Mouse (Mus musculus): ENCODE results near the gene Gnas.

Gnas gene

DNA sequence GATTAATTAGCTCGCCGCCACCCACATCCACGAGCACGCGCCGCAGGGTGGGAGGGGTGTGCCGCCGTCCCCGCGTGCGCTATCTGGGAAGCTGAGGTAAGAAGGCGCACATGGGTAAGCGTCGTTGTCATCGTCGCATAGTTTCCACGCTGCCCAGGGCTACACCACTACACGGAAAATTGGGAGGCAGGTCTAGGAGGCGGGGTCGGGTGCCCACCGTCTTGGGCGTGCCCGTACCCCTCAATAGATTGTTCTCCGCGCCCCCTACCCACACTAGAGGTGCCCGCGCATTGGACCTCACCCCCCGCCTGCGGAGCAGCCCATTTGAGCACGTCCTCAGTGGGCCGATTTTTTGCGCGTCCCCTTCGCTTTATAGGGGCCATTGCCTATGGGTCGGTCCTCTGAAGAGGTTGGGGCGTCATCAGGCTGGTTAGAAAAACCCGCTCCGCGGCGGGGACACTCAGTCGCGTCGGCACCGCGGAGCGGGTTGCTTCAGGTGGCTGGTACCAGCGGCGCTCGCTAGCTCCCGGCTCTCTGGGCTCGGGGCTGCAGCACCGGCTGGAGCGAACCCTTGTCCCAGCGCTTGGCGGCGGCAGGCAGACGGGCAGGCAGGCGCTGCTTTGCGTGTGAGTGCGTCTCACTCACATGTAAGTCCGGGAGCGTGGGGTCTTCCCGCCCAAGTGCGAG is 43.3 kb downstream of the Gnas start:
- in situ Hi-C loops (cut with MboI, MseI) = loop anchor here (5.0 to 10.0 kb wide), 3 partner anchors 107 to 1305 kb away; partner anchors contain the start of genes Ctsz, Prelid3b and Rbm38

DNA sequence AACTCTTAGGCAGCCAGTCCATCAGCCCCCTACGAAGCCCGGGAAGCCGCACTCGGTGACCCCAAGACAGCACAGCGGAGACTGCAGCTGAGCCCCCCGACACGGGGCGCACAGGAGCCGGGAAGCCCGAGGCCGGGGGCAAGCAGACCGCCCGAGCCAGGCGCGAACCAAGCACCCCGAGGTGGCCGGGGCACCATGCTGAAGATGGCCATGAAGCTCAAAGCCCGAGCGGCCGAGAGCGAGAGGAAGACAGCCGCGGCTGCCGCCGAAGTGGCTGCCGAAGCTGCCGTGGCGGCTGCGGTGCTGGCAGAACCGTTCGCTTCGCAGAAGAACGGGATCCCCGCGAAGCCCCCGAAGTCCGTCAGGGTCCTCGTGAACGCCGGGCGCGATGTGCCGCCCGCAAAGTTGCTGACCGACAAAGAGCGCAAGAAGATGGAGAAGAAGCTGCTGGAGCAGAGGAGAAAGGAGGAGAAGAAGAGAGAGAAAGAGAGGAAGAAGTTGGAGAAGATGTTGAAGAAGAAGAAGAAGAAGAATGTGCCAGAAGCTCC is 44.3 kb downstream of the Gnas start:
- in situ Hi-C loops (cut with MboI, MseI) = loop anchor here (5.0 to 10.0 kb wide), 3 partner anchors 106 to 1306 kb away; partner anchors contain the start of genes Ctsz, Prelid3b and Rbm38

DNA sequence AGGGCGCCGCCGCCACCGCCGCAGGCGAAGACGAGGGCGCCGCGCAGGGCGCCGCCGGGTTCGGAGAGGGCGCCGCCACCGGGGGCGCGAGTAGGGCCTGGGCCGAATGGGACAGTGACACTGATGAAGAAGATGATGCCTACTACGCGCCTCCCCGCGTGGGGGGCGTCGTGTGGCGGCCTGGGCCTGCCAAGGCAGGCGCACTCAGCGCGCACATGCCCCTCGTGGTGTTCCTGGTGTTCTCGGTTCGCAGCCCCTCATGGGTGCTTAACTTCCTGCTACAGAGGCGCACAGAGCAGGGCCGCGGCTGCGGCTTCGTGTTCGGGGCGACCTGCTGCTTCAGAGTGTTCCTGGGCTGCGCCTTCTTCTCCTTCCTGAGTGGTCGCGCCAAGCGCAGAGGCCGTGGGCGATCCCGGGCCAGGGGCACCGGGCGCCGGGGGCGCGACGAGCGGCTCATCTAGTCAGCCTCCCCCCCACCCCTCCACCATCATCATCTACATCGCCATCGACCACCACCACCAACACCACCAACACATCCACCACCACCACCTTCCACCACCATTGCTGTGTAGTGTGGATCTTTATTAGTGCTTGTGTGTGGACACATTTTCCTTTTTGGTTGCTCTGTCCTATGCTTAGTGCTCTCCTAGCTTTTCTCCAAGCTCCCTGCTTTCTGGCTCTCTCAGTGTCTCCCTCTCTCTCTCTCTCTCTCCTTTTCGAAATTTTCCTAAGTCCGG is 45.0 kb downstream of the Gnas start:
- in situ Hi-C loops (cut with MboI, MseI) = loop anchor here (5.0 to 10.0 kb wide), 3 partner anchors 106 to 1307 kb away; partner anchors contain the start of genes Ctsz, Prelid3b and Rbm38

DNA sequence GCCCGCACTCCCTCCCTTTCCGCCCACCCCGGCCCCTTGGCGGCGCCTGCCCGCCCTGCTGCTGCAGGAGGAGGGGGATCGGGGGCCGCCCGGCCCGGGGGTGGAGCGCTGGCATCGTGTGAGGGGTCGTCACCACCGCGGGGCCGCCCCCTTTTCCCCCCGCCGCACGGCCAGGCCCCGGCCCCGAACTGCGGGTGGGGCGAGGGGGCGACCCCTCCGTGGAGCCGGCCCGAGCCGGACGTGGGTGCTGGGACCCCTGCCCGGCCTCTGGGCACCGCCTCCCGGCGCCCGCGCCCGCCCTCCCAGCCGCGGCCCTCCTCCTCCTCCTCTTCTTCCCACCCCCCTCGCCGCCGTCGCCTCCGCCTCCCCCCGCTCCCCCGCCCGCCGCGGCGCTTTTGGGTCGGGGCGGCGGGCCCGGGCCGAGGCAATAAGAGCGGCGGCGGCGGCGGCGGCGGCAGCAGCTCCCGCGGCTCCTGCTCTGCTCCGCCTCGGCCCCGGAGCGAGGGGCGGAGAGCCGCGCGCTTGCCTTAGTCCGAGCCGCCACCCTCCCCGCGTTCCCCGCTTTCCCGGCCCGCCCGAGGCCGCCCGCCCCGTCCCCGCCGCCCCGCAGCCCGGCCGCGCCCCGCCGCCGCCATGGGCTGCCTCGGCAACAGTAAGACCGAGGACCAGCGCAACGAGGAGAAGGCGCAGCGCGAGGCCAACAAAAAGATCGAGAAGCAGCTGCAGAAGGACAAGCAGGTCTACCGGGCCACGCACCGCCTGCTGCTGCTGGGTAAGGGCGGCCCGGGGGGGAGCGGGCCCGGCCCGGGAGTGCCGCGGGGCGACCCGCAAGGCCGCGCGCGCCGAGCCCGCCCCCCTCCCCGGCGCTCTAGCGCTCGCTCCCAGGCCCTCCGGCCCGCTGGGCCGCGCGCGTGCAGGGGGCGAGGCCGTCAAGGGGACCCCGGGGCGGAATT is 45.8 kb downstream of the Gnas start:
- in situ Hi-C loops (cut with MboI, MseI) = loop anchor here (5.0 to 10.0 kb wide), 3 partner anchors 105 to 1308 kb away; partner anchors contain the start of genes Ctsz, Prelid3b and Rbm38

DNA sequence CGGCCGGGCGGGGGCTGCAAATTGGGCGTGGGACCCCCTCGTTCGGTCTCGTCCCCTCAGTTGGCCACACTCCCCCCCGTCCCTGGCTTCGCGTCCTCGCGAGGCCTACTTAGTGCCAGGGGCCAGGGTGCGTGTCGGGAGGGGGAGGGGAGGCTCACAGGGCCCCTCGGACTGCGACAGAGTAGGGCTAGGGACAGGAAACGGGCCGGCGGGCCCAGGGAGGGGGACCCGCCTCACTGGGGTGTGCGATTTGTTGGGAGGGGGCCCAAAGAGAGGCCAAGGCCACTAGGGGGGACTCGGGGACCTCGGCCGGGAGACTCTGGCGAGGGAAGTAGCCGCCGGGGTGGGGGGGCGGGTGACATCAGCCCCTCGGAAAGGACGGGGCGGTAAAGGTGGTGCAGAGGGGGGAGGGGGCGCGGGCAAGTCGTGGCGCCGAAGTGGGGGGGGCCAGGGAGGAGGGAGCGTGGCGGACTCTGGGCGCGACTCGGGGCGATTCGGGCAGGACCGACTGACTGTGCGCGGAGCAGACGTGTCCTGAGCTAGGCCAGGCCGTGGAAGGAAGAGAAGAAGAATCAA is 46.6 kb downstream of the Gnas start:
- in situ Hi-C loops (cut with MboI, MseI) = no loop called here

DNA sequence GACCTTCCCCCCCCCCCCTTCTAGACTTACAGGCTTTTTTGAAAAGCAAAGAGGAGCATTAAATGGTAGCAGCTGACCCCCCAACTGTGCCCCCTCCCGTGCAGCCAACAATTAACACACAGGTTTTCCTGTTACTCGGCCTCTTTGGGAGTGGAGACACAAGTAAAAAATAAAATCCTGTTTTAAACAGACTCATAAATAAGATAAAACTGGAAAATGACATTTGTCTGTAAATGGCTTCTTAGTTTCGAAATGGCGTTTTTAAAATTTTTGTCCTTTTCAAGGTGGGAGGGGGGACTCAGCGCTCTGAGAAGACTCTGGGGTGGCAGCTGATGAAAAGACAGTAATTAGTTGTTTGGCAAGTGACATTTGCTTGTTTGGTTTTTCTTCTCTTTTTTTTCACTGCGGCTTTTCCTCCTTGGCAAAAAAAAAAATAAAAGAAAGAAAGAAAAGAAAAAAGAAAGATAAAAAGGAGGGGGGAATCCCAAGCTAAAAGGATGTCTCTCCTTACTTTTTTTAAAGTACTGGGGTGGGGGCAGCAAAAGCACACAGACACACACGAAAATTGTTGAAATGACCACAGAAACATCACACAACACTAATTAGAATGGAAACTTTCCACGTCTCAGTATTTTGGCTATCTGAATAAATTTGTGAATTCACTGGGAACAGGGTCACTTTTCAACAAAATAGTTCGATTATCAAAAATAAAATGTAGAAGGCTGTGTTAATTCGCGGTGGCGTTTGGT is 47.3 kb downstream of the Gnas start:
- in situ Hi-C loops (cut with MboI, MseI) = no loop called here

DNA sequence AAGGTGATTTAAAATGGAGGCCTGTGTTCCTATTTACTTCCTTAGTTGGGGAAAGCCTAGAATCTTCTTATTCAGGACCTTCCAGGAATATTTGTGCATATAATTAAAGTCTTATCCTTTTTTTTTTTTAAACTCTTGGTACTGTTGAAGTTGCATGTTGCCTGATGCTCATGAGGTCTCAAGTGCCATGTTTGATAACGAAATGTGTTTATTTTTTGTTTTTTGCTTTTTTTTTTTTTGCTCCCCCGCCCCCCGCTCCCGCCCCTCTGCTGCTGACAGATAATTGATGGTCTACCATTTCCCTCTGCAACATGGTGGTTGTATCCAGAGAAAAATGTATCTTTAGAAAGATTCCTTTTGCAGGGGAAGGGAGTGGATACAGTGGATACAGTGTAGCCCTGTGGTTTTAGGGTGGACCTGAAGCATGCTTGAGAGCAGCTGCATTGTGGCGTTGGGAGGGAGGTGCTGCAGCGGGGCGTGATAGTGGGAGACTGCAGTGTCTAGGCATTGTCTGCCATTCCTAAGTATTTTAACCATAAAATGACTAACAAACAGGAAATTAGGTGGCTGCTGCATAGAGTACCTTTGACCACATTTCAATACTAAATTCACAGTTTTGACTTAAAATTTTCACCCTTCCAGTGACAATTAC is 49.2 kb downstream of the Gnas start:
- in situ Hi-C loops (cut with MboI, MseI) = no loop called here

DNA sequence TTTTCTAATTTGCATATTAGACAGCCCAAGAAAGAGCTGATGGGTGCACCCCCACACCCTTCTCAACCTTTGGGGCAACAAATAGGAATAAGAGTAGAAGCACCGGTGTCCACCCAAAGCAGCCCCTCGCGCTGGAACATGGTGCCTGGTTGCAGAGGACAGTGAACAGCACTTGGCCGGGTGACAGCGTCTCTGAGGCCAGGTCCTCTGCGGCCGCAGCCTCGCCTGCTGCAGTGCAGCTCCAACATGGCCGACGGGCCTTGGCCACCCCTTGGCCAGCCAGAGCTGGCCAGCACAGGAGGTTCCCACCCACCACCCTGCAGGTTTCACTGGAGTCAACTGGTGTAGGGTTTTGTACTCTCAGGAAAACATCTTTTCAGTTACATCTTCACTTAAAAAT is 50.3 kb downstream of the Gnas start:
- in situ Hi-C loops (cut with MboI, MseI) = no loop called here

DNA sequence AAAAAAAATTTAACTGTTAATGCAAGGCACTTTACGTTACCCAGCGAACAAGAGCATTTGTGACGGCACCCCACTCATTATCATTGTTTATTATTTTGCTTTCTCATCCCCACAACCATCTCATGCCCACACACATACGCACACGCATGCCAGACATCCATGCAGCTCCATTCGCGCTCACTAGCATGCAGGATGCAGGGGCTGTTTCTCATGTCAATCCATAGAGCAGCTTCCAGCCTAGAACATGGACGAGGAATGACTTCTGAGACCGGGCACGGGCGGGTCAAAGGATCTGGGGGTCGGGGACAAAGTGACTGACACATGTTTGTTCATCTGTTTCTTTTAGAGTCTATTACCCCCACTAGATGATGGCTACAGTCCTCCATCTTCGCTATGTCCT is 53.2 kb downstream of the Gnas start:
- in situ Hi-C loops (cut with MboI, MseI) = loop anchor here (5.0 kb wide), 1 partner anchor 80 kb away; the partner anchor contains the start of gene Nelfcd

DNA sequence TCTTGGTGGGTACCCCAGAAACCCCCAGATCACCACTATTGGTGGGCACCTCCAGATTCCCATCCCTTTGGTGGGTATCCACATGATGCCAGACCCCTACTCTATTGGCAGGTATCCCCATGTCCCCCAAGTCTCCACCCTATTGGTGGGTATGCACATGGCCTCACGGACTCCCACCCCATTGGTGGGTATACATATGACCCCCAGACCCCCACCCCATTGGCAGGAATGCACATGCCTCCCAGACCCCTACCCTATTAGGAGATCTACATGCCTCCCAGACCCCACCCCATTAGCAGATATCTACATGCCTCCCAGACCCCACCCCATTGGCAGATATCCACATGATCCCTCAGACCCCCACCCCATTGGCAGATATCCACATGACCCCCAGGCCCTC is 55.6 kb downstream of the Gnas start:
- in situ Hi-C loops (cut with MboI, MseI) = loop anchor here (5.0 kb wide), 1 partner anchor 78 kb away; the partner anchor contains the start of gene Nelfcd

DNA sequence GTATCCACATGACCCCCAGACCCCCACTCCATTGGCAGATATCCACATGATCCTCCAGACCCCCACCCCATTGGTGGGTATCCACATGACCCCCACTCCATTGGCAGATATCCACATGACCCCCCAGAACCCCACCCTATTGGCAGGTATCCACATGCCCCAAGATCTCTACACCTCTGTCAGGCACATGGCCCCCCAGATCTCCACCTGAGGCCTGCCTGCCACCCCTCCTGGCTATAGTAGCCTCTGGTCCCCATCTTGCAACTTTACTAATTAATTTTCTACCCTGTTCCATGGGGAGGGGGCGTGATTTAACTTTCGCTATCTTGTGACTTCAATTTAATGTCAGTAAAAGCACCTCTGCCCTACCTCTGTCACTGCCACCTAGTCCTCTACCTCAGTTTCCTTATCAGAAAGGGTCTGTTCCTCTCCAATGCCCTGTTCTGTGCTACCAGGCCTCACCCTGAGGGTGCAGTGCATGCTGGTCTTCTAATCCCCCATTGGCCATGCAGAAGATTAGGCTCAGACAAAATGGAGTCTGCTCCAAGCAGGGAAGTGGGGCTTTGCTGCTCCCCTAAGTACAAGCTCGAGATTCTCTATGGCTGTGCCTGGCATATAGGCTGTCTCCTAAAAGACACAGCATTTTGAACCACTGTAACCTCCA is 56.2 kb downstream of the Gnas start:
- in situ Hi-C loops (cut with MboI, MseI) = no loop called here

DNA sequence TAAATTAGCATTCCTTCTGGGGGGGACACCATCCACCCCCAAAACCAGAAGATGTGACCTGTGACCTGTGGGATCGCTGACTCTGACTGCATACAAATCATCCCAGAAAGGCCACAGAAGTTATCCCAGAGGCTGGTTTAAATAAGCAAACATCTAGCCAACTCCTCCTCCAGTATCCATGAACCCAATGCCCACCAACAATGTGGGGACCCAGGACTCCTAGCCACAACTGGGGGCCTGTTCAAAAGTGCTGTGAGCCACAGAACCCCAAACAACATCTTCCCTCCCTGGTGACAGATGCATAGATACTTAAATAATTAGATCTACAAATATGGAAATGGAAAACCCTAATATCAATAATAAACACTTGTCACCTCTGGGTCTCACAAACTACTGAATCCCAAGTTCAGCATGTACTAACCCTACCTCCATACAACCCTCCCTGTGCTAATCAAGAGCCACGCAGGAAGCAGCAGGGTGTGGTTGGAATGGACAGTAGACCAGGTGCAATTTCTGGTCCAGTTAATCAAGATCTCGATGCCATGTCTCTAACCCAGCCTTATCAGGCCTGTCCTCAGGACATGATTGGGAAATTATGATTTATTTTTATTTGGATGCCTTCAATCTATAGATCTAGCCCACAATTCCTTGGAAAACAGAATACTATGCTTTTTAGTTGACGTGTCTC is 56.9 kb downstream of the Gnas start:
- in situ Hi-C loops (cut with MboI, MseI) = no loop called here

DNA sequence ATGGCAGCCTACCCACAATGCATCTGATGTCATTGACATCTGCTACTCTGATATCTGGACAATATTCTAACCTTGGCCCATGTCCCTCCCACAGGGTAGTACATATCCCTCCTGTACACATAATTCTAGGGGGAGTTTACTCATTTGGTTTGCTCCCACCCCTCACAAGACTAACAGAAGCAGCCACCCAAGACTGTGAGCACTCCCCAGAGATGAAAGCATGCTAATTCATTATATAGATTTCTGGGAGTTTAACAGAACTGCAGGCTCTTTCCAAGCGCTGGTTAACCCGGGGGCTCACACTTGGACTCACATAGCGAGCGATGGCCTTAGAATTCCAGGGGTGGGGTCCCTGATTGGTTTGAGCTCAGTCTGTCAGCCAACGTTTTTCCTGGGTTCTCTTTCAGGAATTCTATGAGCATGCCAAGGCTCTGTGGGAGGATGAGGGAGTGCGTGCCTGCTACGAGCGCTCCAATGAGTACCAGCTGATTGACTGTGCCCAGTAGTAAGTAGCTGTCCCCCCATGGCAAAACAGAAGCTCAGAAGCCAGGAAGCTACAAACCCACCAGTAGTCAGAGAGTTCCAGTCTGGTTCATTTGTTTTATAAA is 58.8 kb downstream of the Gnas start:
- in situ Hi-C loops (cut with MboI, MseI) = no loop called here

DNA sequence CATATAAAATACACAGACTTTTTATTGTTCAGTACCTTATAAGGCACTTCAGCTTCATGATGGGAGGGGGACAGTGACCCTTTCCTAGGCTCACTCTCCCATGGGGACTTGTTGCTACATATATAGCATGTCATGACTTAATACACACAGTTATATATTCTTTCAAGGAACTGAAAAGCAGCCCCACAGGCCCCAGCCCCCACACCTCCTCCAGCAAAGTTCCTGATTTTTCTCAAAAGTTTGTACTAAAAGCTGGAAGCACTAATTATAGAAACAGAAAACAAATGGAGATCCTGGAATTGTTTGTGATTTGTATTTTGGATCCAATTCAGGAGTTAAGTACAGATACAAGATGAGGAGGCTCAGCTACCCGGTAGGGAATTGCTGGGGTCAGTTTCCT is 59.4 kb downstream of the Gnas start:
- in situ Hi-C loops (cut with MboI, MseI) = no loop called here

DNA sequence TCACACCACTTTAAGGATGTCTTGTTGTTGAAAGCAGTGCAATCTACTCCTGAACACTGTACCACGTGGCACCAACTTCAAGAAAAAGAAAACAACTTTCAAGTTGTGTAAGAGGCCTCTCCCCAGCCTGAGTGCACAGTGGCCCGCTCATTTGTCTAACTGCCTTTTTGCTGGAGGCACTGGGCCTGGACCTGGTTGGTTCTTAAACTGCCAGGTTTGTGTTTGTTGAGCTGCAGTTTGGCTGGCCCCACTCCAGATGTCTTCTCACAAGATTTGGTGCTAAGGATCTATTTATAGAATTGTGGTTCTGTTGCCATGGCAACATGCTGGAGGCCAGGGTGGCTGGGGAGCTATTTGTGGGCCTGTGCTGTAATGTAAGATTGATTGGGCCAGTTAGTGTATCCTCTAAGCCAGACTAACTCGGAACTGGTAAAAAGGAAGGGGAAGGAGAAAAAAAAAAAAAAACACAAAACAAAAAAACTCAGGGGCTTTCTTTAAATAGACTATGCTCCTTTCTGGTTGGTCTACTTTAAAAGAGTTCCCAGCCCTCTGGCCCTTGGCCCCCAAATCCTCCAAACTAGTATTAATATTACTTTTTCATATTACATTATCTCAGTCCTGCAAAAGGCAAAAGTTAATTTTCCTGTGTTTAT is 60.0 kb downstream of the Gnas start:
- in situ Hi-C loops (cut with MboI, MseI) = no loop called here

DNA sequence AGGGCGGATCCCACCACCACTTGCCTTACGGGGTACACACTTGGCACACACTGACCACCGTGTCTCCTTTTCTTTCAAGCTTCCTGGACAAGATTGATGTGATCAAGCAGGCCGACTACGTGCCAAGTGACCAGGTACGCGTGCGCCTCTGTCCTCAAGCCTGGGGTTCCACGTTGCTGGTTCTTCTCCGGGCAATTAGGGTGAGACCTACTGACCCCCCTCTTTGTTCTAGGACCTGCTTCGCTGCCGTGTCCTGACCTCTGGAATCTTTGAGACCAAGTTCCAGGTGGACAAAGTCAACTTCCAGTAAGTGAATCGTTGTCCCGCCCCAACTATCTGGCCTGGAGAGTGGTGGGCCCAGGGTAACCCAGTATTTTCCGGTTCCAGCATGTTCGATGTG is 60.9 kb downstream of the Gnas start:
- in situ Hi-C loops (cut with MboI, MseI) = no loop called here

DNA sequence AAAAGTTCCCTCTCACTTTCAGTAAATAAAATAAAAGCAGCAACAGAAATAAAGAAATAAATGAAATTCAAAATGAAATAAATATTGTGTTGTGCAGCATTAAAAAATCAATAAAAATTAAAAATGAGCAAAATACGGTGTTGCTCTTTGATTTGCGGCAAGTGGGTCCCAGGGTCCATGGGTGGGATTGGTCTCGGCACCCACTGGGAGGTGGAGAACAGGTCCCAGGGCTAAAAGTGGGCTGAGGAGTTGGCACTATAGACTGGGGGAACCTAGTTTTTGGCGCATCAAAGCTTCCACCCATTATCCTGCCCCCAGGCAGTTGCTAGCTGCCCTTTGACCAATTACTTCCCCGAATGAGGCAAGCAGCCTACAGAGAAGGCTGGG is 62.5 kb downstream of the Gnas start, which contains the start of gene Gm20721:
Gm20721 (minus strand) TSS at position 101 of the 387 bp plus-strand sequence.
- in situ Hi-C loops (cut with MboI, MseI) = no loop called here

Data from regulatory T cell (primary cell).